Mouse (Mus musculus) heart, postnatal 0 days (tissue): Measurements from ENCODE around the gene Card14. TPM values are rescaled to one million over a fixed set of nuclear protein-coding genes. Genes with fewer than 3 reads are reported as not detected.

Experiments used
- ATAC-seq: fragments of 200-750 bp; cut with Nextera tagmentation; 2 replicates; pipeline ENCODE4 v1.8.0; 2017; ENCODE audit warnings: low read depth, moderate number of reproducible peaks, moderate library complexity; ENCODE audit not compliant: insufficient read depth
- DNase-seq: peaks from one replicate; pipeline ENCODE4 v3.0.0-alpha.2; 2016; ENCODE audit warnings: low spot score
- H3K27ac ChIP-seq: fragments of 300-500 bp; sonication (generic); 2 replicates; pipeline ENCODE4 v1.5.1; 2014; ENCODE audit warnings: low read depth, mild to moderate bottlenecking
- H3K27me3 ChIP-seq: fragments of 300-500 bp; sonication (generic); 2 replicates; pipeline ENCODE4 v1.6.1; 2014; ENCODE audit warnings: low read length, mixed read lengths; ENCODE audit not compliant: control insufficient read depth, insufficient read depth
- H3K36me3 ChIP-seq: fragments of 300-500 bp; sonication (generic); replicated peaks from 2 replicates; pipeline ENCODE4 v1.6.1; 2014; ENCODE audit warnings: low read length, mixed read lengths; ENCODE audit not compliant: control insufficient read depth, insufficient read depth
- H3K4me1 ChIP-seq: fragments of 300-500 bp; sonication (generic); 2 replicates; pipeline ENCODE4 v1.6.1; 2014; ENCODE audit warnings: antibody characterized with exemption; ENCODE audit not compliant: control insufficient read depth, insufficient read depth
- H3K4me2 ChIP-seq: fragments of 300-500 bp; sonication (generic); 2 replicates; pipeline ENCODE4 v1.6.1; 2014; ENCODE audit warnings: low read depth, mild to moderate bottlenecking, low read length, moderate library complexity
- H3K4me3 ChIP-seq: fragments of 300-500 bp; sonication (generic); 2 replicates; pipeline ENCODE4 v1.5.1; 2014; ENCODE audit warnings: low read depth, low read length
- H3K9ac ChIP-seq: fragments of 300-500 bp; sonication (generic); replicated peaks from 2 replicates; pipeline ENCODE4 v1.6.1; 2014; ENCODE audit warnings: low read depth, low read length, mixed read lengths
- H3K9me3 ChIP-seq: fragments of 300-500 bp; sonication (generic); replicated peaks from 2 replicates; pipeline ENCODE4 v1.6.1; 2016; ENCODE audit warnings: low read length; ENCODE audit not compliant: control insufficient read depth
- CTCF ChIP-seq: IDR thresholded peaks from 2 replicates; pipeline ENCODE4 v1.5.1; 2016; ENCODE audit warnings: antibody characterized with exemption, control low read depth, low read depth
- EP300 ChIP-seq: IDR thresholded peaks from 2 replicates; pipeline ENCODE4 v1.6.1; 2016; ENCODE audit warnings: antibody characterized with exemption, low read depth
- WGBS: fragments of 180-500 bp; shearing (Covaris S2); extraction: QIAGEN DNeasy Blood & Tissue Kit; methylation state at CpG from one replicate; pipeline ENCODE4 v1.1.7; 2014; 5-methylcytosine and 5-hydroxymethylcytosine counted together
- polyA plus RNA-seq: library from polyadenylated mRNA; unstranded; fragments of >200 nt; fragmentation: Nextera tagmentation; extraction: Ambion mirVana; gene quantifications from 2 replicates; pipeline ENCODE4 v1.2.1, GENCODE M21; 2015
- total RNA-seq: library from RNA; depleted of rRNA; stranded (reverse); fragments of >200 nt; gene quantifications from 2 replicates; pipeline ENCODE4 v1.2.3, GENCODE M21; 2014; ENCODE audit warnings: low replicate concordance

Card14 gene
- total and polyA plus RNA-seq, 2 experiments from 2014 or later: 0.41 to 1.2 TPM

DNA sequence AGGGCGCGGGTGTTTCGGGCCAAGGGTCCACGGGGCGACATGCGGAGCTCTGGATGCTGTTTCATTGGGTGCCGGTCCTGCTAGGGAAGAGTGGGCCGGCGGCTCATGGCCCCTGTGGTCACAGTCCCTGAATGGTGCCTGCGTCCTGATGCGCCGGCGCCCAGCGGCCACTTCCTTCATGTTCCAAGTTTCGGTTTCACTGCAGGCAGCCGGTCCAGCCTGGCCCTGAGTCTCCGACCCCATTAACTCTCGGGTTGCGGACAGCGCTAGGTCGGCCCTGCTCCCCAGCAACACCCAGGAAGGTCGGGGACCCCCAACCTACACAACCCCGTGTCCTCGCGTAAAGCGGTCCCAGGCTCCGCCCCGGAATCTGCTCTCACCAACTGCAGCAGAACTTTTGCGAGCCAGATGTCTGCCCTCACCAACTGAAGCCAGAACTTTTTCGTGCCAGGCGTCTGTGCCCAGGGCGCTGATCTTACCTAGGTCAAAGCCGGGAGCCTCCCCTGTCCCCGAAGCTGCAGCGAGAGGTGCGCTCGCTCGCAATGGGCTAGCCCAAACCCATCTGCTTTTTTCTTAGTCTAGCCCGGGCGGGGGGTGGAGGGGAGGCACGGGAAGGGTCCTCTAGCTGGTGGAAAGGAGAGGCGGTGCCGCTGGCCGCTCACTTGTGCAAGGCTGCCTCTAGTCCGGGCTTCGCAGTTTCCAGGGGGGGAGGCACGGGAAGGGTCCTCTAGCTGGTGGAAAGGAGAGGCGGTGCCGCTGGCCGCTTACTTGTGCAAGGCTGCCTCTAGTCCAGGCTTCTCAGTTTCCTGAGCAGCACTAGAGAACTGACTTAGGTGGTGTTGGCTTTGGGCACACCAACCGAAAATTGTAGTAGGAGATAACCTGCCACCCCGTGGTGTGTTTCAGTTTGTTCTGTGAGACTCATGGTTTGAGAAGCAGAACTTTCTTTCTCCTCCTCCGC, 83.0 kb downstream of the Card14 start:
- Histone ChIP-seq H3K4me3 (peak overlapping the region; percentile 59), H3K27me3 (no peaks in the 10 kb centered on the region), H3K4me2 (peak overlapping the region; percentile 77), H3K27ac (peak overlapping the region; percentile 93), H3K9ac (peak overlapping the region; percentile 73), H3K9me3 (no peaks in the 10 kb centered on the region), H3K36me3 (no peaks in the 10 kb centered on the region), H3K4me1 (peaks cover 42% of the 10 kb centered on the region)
- DNase-seq (peak; percentile 71), ATAC-seq (peak; percentile 51)
- 2% methylated on average over 52 of the region's 53 CpGs for WGBS
- TF ChIP-seq CTCF (no peak), EP300 (no peak)

DNA sequence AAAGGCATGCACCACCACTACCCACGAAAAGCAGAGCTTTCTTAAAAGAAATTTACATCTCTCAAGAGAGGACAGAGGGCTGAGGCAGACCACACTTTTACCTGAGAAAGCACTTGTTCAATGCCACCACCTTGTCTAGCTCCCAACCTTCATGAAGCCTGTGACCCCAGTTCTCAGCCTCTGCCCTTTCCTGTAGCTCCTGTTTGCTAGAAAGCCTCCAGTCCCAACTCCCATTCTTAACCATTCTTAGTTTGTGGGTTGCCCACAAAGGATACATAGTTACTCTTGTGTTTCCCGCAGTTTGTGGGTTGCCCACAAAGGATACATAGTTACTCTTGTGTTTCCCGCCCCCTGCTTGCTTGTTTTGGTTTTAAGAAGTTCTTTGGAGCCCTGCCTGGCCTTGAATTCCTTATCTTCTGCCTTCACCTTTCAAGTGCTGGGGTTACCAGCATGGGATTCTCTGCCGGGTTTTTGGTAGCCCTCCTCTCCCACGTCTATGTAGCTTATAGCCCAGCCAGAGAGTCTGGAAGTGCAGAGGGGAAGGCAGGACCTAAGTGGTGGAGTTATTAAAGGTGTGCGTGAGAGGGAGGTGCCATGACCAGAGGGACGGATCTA, 83.9 kb downstream of the Card14 start:
- Histone ChIP-seq H3K9ac (0 out of 2 replicates have a peak overlapping the region, but pooled peaks have one; percentile 73), H3K4me3 (peak overlapping the region; percentile 59), H3K4me1 (peaks cover 42% of the 10 kb centered on the region), H3K4me2 (peak overlapping the region; percentile 77), H3K36me3 (peaks cover 7% of the 10 kb centered on the region), H3K9me3 (no peaks in the 10 kb centered on the region), H3K27ac (peak overlapping the region; percentile 93), H3K27me3 (no peaks in the 10 kb centered on the region)
- no peak for ATAC-seq
- 43% methylated on average over 7 of the region's 7 CpGs for WGBS
- no peak for TF ChIP-seq EP300
- no peak for TF ChIP-seq CTCF
- DNase-seq: no peak

DNA sequence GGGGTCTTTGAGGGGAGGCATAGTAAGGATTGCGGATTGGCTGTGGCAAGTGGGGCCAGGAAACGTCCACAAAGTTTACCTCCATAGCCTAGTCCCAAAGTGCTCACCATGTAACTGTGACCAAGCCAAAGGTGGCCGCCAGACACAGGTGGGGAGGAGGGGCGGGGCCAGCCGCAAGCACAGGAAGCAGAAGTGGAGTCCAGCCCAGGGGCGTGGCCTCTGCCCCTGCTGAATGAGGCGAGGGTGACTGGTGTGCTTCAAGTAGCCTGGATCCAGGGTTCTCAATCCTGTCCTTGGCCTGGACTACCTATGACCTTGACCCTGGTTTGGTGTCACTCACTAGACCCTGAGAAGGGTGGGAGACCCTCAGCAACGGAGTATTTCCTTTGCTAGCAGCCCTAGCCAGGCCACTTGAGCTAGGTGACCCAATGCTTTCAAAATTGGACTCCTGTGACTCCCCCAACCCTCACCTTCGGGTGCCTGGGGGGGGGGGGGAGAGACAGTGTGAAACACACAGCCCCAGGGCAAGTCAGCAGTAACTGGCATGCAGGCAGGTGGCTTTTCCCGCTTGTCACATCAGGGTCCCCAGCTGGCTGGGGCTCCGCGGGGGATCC, 84.5 kb downstream of the Card14 start:
- DNase-seq (peak; percentile 50), ATAC-seq (peak; percentile 21; the same call in 1 of the 2 replicates)

DNA sequence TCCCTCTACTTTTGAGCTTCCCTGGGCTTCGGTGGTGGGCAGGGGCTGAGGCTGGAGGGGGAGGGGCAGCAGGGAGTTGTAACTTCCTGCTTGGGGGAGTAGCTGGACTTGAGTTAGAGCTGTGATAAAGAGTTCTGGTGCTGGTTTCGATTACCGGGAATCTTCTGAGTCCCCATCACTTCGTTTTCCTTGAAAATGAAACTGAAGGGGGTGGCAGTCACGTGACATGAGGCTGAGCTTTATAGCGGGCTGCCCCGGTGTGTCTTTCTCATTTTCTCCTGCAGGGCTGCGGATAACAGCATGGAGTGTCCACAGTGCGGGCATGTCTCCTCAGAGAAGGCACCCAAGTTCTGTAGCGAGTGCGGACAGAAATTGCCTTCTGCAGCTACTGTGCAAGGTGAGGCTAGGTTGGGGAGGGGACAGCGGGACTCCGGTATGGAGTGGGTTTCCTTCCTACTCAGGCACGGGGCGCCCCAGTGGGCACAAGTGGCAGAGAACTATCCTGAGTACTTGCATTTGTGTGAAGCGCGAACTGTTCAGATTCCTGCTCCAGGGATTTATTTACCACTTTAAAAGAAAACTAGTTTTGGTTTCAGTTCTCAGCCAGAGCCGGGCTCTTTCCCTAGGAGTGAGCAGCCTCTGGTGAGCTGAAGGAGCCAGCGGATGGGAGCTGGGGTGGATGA, 85.4 kb downstream of the Card14 start, which contains the start of gene Rnf213:
Rnf213 (plus strand) TSS at position 301 of the 683 bp plus-strand sequence.
- Histone ChIP-seq H3K9ac (peak within 1 kb of the TSS; percentile 59), H3K4me1 (peaks cover 35% of the 10 kb centered on the region), H3K36me3 (peaks cover 12% of the 10 kb centered on the region), H3K4me3 (peak within 1 kb of the TSS; percentile 58), H3K4me2 (peak within 1 kb of the TSS; percentile 77), H3K27me3 (no peaks in the 10 kb centered on the region), H3K27ac (peak within 1 kb of the TSS; percentile 93), H3K9me3 (no peaks in the 10 kb centered on the region)
- DNase-seq (peak; percentile 78), ATAC-seq (peak; percentile 48; the same call in 1 of the 2 replicates)
- WGBS: under 1% methylated on average over 19 of the region's 19 CpGs
- no peak for TF ChIP-seq EP300

More for the DNA sequence above, 84.5 kb downstream of the Card14 start:
- Histone ChIP-seq H3K9ac (no peak overlapping the region), H3K4me1 (peaks cover 42% of the 10 kb centered on the region), H3K4me3 (peak overlapping the region; percentile 58), H3K4me2 (peak overlapping the region; percentile 77), H3K27ac (peak overlapping the region; percentile 93), H3K36me3 (peaks cover 12% of the 10 kb centered on the region), H3K27me3 (no peaks in the 10 kb centered on the region), H3K9me3 (no peaks in the 10 kb centered on the region)
- TF ChIP-seq CTCF (no peak), EP300 (no peak)
- WGBS: 11% methylated on average over 12 of the region's 12 CpGs

DNA sequence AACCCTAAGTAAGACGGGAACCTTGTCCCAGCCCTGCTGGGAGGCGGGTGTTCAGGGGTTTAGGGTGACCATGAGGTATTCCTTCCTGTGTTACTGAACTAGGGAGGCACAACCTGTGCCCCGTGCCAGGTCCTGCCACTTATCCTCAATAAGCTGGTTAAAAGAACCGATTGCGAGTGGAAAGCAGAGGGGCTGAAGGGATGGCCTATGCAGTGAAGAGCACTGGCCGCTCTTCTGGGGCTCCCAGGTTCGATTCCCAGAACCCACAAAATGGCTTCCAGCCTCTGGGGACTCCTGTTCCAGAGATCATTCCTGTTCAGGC, 85.9 kb downstream of the Card14 start:
- ATAC-seq (no peak), DNase-seq (no peak)
- no peaks in the 10 kb centered on the region for H3K27me3 ChIP-seq
- H3K4me1 ChIP-seq: peaks cover 33% of the 10 kb centered on the region
- H3K9me3 ChIP-seq: no peaks in the 10 kb centered on the region
- 21% methylated on average over 7 of the region's 7 CpGs for WGBS
- no peak for TF ChIP-seq CTCF
- no peak for TF ChIP-seq EP300
- peaks cover 12% of the 10 kb centered on the region for H3K36me3 ChIP-seq
- H3K4me2 ChIP-seq: peak overlapping the region; percentile 77
- peak overlapping the region; percentile 93 for H3K27ac ChIP-seq
- peak overlapping the region; percentile 59 for H3K9ac ChIP-seq
- H3K4me3 ChIP-seq: peak overlapping the region; percentile 58
